Mouse (Mus musculus) hindbrain, postnatal 0 days (tissue): ENCODE results near the gene Ldlrad3. TPM values are rescaled to one million over a fixed set of nuclear protein-coding genes. Genes with fewer than 3 reads are reported as not detected.

ENCODE experiments used
- ATAC-seq: fragments of 200-750 bp; cut with Nextera tagmentation; 2 replicates; pipeline ENCODE4 v1.8.0; 2017; ENCODE audit warnings: mild to moderate bottlenecking, moderate TSS enrichment, moderate library complexity
- DNase-seq: peaks from one replicate; pipeline ENCODE4 v3.0.0-alpha.2; 2015; ENCODE audit warnings: low spot score
- H3K27ac ChIP-seq: fragments of 300-500 bp; sonication (generic); 2 replicates; pipeline ENCODE4 v1.5.1; 2014; ENCODE audit warnings: mild to moderate bottlenecking
- H3K27me3 ChIP-seq: fragments of 300-500 bp; sonication (generic); 2 replicates; pipeline ENCODE4 v1.6.1; 2014; ENCODE audit warnings: low read length, mixed read lengths; ENCODE audit not compliant: insufficient read depth
- H3K36me3 ChIP-seq: fragments of 300-500 bp; sonication (generic); 2 replicates; pipeline ENCODE4 v1.6.1; 2014; ENCODE audit warnings: low read length, mixed read lengths; ENCODE audit not compliant: insufficient read depth
- H3K4me1 ChIP-seq: fragments of 300-500 bp; sonication (generic); 2 replicates; pipeline ENCODE4 v1.6.1; 2014; ENCODE audit warnings: antibody characterized with exemption, low read length, mixed read lengths; ENCODE audit not compliant: insufficient read depth
- H3K4me2 ChIP-seq: fragments of 300-500 bp; sonication (generic); 2 replicates; pipeline ENCODE4 v1.6.1; 2014; ENCODE audit warnings: low read depth, mild to moderate bottlenecking, low read length, moderate library complexity, mixed read lengths
- H3K4me3 ChIP-seq: fragments of 300-500 bp; sonication (generic); 2 replicates; pipeline ENCODE4 v1.5.1; 2014; ENCODE audit warnings: low read length
- H3K9ac ChIP-seq: fragments of 300-500 bp; sonication (generic); replicated peaks from 2 replicates; pipeline ENCODE4 v1.6.1; 2014; ENCODE audit warnings: mild to moderate bottlenecking, low read length, moderate library complexity, mixed read lengths
- H3K9me3 ChIP-seq: fragments of 300-500 bp; sonication (generic); 2 replicates; pipeline ENCODE4 v1.6.1; 2016; ENCODE audit warnings: low read length, mixed read lengths
- CTCF ChIP-seq: IDR thresholded peaks from 2 replicates; pipeline ENCODE4 v1.5.1; 2016; ENCODE audit warnings: antibody characterized with exemption, control low read depth, low read depth
- WGBS: fragments of 180-500 bp; shearing (Covaris S2); extraction: QIAGEN DNeasy Blood & Tissue Kit; methylation state at CpG from one replicate; pipeline ENCODE4 v1.1.7; 2014; 5-methylcytosine and 5-hydroxymethylcytosine counted together
- polyA plus RNA-seq: library from polyadenylated mRNA; unstranded; fragments of >200 nt; fragmentation: Nextera tagmentation; extraction: Ambion mirVana; gene quantifications from 2 replicates; pipeline ENCODE4 v1.2.1, GENCODE M21; 2015
- total RNA-seq: library from RNA; depleted of rRNA; stranded (reverse); fragments of >200 nt; gene quantifications from 2 replicates; pipeline ENCODE4 v1.2.3, GENCODE M21; 2014

Gene Ldlrad3
- total and polyA plus RNA-seq, 2 experiments from 2014 or later = 21.6 to 32.4 TPM

DNA sequence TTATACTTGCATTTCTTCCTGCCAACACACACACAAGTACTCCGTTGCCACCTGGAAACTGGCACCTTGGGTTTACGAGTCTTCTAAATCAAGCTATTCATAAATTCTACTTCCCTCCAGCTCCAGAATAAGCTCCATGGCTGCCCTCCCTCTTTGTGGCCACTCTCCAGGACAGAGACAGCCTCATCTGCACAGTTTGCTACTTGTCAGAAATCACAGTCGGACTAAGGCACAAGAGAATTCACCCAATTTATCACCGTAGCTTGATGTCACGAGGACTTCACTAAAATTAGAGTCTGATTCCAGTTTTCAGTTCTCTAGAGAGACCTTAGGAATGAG lies 9.8 kb downstream of the Ldlrad3 start:
- no peak for TF ChIP-seq CTCF
- 38% methylated on average over 5 of the region's 5 CpGs for WGBS
- Histone ChIP-seq H3K4me1 (0 out of 2 replicates have a peak, but pooled peaks cover under 1% of the 10 kb centered on the region), H3K9ac (no peak overlapping the region), H3K27me3 (no peaks in the 10 kb centered on the region), H3K36me3 (no peaks in the 10 kb centered on the region), H3K4me3 (no peak overlapping the region), H3K9me3 (no peaks in the 10 kb centered on the region), H3K27ac (0 out of 2 replicates have a peak overlapping the region, but pooled peaks have one; percentile 6), H3K4me2 (0 out of 2 replicates have a peak overlapping the region, but pooled peaks have one; percentile 27)
- DNase-seq = peak; percentile 20
- peak; percentile 29; the same call in 1 of the 2 replicates for ATAC-seq

DNA sequence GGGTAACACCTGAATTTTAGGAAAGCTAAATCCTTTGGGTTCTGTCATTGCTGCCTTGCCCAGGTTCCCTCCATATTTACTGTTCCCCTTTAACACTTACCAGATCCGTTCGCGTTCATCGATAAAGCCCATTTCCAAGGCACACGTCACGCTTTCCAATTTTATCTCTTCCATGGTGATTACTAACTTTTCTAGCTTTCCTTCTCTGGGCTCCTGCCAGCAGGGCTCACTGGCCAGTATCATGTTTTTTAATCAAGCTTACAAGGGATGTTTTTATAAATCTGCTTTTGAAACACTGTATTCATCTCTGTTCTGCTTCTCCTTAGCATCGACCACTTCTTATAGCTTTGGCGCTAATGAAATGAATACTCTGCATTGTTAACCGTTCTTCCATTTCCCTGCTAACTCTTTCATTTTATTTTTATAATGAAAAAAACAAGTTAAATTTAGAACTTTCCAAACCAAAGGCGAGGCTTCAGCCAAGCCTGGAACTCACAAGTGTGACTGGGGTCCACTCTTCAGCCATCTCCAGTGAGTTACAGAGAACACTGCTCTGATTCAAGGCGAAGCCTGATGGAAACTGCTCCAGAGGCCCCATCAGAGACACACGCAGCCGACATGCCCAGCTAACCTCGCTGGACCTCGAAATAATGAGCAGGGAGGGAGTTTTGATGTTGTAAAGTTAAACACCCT lies 10.3 kb downstream of the Ldlrad3 start:
- ATAC-seq (peak; percentile 66; the same call in 1 of the 2 replicates), DNase-seq (peak; percentile 7)
- H3K27me3 ChIP-seq = no peaks in the 10 kb centered on the region
- H3K9me3 ChIP-seq = no peaks in the 10 kb centered on the region
- H3K36me3 ChIP-seq = no peaks in the 10 kb centered on the region
- H3K27ac ChIP-seq = 0 out of 2 replicates have a peak overlapping the region, but pooled peaks have one; percentile 6
- H3K4me2 ChIP-seq = 0 out of 2 replicates have a peak overlapping the region, but pooled peaks have one; percentile 27
- no peak for TF ChIP-seq CTCF
- H3K4me3 ChIP-seq = no peak overlapping the region
- WGBS = 52% methylated on average over 15 of the region's 15 CpGs
- H3K9ac ChIP-seq = no peak overlapping the region
- no peaks in the 10 kb centered on the region for H3K4me1 ChIP-seq

DNA sequence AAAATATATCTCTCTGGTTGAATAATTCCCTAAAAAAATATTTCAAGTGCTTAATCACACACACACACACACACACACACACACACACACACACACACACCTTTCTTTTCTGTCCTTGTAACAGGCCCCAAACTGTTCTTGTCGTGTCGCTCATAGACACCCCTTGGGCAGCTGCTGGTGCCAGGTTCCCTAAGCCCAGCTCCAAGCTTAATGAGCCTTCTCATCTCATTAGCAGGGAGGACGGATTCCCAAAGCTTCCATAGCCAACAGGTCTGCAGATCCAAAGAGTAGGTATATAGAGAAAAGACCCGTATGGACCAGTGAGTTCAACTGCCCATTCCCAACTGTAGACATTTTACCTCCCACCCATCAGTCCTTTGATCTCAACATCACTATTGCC lies 13.7 kb downstream of the Ldlrad3 start:
- Histone ChIP-seq H3K4me1 (no peaks in the 10 kb centered on the region), H3K4me2 (no peak overlapping the region), H3K4me3 (no peak overlapping the region), H3K9ac (no peak overlapping the region), H3K27ac (no peak overlapping the region), H3K9me3 (no peaks in the 10 kb centered on the region), H3K27me3 (no peaks in the 10 kb centered on the region), H3K36me3 (no peaks in the 10 kb centered on the region)
- ATAC-seq (no peak), DNase-seq (peak; percentile 19)
- no peak for TF ChIP-seq CTCF
- 60% methylated on average over 4 of the region's 4 CpGs for WGBS

DNA sequence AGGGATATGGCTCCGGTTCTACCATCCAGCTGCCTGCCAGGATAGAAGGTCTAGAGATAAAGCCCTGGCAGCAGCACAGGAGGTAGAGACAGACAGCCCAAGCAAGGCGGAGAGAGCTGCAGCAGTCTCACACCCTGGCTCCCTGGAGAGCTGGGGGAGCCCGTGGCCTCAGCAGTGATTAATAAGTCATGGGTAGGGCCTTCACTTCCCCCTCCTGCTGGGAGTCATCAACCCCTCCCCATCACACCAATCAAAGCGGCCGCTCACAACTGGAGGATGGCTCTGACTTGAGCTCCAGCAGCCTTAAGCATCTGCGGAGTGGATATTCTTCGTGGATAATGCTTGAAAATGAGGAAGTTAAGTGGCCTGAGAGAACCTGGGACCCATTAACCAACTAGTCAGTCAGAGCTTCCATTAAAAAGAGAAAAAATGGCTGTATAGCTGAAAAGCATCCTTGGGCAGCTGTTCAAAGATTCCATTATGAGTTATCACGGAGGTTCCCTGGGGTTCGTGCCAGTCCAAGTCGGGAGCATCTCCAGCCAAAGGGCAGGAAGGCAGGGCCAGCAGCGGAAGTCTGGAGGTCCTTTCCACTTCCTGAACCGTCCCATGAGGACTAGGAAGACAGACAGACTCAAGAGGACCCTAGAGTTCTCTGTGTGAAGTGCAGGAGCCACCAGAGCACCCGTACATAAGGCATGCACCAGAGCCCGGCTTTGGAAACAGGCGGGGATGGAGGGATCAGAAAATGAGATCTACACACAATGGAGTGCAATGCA lies 19.4 kb downstream of the Ldlrad3 start:
- no peaks in the 10 kb centered on the region for H3K9me3 ChIP-seq
- H3K9ac ChIP-seq = no peak overlapping the region
- ATAC-seq (no peak), DNase-seq (peak; percentile 12)
- H3K36me3 ChIP-seq = no peaks in the 10 kb centered on the region
- no peak overlapping the region for H3K27ac ChIP-seq
- H3K4me1 ChIP-seq = peaks cover 3% of the 10 kb centered on the region; the same call in 1 of the 2 replicates
- H3K4me2 ChIP-seq = no peak overlapping the region
- no peaks in the 10 kb centered on the region for H3K27me3 ChIP-seq
- H3K4me3 ChIP-seq = no peak overlapping the region
- no peak; the same call in 1 of the 2 replicates for TF ChIP-seq CTCF
- WGBS = 45% methylated on average over 15 of the region's 15 CpGs

DNA sequence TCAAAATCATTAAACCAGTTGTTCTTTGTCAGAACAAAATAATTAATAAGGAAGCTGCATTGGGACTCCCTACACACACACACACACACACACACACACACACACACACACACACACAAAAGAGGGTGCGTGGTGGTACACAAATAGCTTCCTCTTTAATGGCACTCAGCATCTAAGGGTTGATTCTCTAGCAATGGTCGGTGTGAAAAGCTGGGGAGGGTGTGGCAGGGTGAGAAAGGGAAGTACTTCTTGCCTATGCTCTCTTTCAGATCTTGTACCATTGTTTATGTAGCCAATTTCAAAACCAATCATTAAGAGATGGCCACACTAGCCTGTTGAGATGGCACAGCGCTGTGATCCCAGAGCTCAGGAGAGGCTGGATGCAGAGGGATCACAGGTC lies 23.1 kb downstream of the Ldlrad3 start:
- Histone ChIP-seq H3K4me3 (no peak overlapping the region), H3K4me2 (no peak overlapping the region), H3K27ac (no peak overlapping the region), H3K9me3 (no peaks in the 10 kb centered on the region), H3K9ac (no peak overlapping the region), H3K4me1 (peaks cover 3% of the 10 kb centered on the region; the same call in 1 of the 2 replicates), H3K36me3 (no peaks in the 10 kb centered on the region), H3K27me3 (no peaks in the 10 kb centered on the region)
- TF ChIP-seq CTCF = no peak
- ATAC-seq (no peak), DNase-seq (no peak)
- WGBS = 81% methylated on average over 3 of the region's 3 CpGs

- DNase-seq = no peak
- TF ChIP-seq CTCF = no peak
- no peaks in the 10 kb centered on the region for H3K9me3 ChIP-seq
- H3K9ac ChIP-seq = no peak overlapping the region
- 92% methylated on average over 3 of the region's 3 CpGs for WGBS
- no peak overlapping the region for H3K27ac ChIP-seq
- no peaks in the 10 kb centered on the region for H3K27me3 ChIP-seq
- H3K4me1 ChIP-seq = peaks cover 2% of the 10 kb centered on the region; the same call in 1 of the 2 replicates
- ATAC-seq = no peak
- no peak overlapping the region for H3K4me3 ChIP-seq
- H3K4me2 ChIP-seq = no peak overlapping the region
- no peaks in the 10 kb centered on the region for H3K36me3 ChIP-seq
Measured at GRCm38 (mm10) chr2:102157555-102157954, 28.6 kb downstream of the Ldlrad3 start.
